Mouse (Mus musculus) CD8-positive naive resting alpha-beta T cell, adult 2 months (primary cell): ENCODE results near the gene Neto2.
A peak's percentile ranks its signal among the peaks of the same experiment; 100 is the strongest.
"Not testable (repeated sequence)": the region's sequence is repeated elsewhere in the genome, so short reads cannot be mapped to it uniquely, and the experiment has no call there.

ENCODE experiments used
- DNase-seq, 2 experiments: peaks; one replicate each; pipeline ENCODE4 v3.0.0; 2022; ENCODE audit warnings: low read depth in 2 of 2, low spot score in 2 of 2

The Neto2 gene

DNA sequence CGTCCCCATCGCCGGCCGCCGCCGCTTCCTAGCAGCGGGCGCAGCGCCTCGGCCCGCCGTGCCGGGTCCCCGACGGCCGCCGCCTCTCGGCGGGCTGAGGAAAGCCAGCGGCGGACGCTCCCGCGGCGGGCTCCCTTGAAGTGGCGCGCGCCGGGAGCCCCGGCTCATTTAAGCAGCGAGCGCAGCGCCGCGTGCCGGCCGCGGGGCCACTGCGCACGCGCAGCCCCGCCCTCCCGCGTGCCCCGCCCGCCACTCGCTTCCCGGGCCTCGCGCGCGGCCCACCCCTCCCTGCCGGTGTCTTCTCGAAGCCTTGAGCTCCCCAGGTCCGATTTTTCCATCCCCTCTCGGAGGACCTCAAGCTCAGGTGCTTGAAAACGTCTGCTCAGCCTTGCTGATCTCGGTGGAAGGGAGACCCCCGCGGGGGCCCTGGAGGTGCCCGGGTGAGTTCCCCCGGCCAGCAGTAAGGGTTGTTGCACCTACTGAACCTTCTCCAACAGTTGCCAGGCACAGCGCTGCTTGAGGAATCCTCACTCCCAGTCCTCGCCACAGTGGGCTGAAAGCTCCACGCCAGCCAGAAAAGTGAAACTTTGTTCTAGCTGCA lies at the start of gene Neto2:
Gene Neto2 (minus strand): TSS at position 174 of the 601 bp plus-strand sequence.
- DNase-seq: peak; percentile 49 to 52

DNA sequence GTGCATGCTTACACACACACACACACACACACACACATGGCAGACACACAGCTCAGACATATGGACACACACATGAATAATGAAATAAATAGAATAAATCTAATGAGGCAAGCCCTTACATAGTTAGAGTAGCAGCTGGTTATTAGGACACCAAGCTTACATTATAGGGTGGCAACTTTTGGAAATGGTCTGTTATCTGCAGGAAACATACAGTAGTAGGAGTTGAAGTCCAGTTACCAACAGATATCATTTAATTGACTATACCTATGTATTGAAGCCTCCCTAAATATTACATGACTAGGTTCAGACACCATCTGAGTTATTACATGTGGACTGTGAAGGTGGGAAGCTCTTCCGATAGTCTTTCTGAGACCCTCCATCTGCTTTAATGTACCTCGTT lies 44.3 kb upstream of the Neto2 start:
- DNase-seq: no peak

GRCm38 (mm10) chr8:85730545-85730944 lies 29.8 kb upstream of the Neto2 start:
- no peak for DNase-seq

- no peak for DNase-seq
Measured at GRCm38 (mm10) chr8:85717271-85717670, 16.5 kb upstream of the Neto2 start.

- DNase-seq: no peak
Measured at GRCm38 (mm10) chr8:85716696-85717095, 16.0 kb upstream of the Neto2 start.

DNA sequence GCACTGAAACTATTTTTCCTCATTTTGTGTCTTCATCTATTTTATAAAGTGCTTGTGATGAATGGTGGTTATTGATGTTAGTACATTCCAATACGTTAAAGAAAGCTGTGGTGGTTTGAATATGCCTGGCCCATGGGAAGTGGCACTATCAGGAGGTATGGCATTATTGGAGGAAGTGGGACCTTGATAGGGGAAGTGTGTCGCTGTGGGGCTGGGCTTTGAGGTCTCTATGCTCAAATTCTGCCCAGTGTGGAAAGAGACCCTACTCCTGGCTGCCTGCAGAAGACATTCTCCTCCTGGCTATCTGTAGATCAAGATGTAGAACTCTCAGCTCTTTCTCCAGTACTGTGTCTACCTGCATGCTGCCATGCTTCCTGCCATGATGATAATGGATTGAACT lies 6.3 kb upstream of the Neto2 start:
- no peak for DNase-seq

DNA sequence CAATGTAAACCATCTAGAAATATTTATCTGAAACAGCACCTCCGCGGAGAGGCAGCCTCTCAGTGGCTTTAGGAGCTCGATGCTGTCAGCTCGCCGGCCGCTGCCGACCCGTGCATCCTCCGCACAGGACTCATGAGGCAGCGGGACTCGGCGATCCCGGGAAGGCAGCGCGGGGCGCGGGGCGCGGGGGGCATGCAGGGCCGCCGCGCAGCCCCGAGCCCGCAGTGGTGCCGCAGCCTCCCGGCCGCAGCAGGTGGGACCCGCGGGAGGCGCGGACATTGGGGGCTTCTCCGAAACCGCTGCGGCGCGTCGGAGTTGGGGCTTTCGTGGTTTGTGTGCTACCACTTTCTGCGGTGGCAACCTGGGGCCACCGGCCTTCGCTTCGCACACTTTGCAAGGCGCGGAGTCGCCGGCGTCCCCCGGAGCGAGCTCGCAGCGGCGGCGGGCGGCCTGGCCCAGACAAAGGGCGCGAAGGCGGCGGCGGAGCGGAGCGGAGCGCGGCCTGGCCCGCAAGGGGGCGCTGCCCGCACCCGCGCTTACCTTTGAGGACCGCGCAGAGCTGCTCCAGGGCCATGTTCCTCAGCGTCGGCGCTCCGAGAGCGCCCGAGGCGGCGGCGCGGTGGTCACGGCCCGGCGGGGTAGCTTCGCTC lies 498 bp downstream of the Neto2 start:
- peak; percentile 5 to 39 for DNase-seq

GRCm38 (mm10) chr8:85699051-85699450 lies 1.7 kb downstream of the Neto2 start:
- DNase-seq: peak; percentile 57 to 65

DNA sequence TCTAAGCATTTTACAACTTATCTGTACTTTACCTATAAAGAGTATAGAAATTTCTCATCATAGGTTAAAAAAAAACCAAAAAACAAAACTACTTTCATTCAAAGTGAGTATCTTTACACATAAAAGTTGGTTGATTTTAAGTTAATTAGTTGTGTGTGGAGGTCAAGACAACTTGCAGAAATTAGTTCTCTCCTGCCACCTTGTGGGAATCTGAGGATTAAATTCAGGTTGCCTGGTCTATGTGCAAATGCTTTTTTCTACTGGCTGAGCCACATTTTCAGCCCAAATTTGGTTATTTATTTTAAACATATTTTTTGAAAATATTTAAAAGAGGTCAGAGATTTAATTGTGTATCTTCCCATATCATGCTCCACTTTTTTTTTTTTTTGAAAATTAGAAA lies 35.6 kb downstream of the Neto2 start:
- DNase-seq: peak; percentile 20 to 57

DNA sequence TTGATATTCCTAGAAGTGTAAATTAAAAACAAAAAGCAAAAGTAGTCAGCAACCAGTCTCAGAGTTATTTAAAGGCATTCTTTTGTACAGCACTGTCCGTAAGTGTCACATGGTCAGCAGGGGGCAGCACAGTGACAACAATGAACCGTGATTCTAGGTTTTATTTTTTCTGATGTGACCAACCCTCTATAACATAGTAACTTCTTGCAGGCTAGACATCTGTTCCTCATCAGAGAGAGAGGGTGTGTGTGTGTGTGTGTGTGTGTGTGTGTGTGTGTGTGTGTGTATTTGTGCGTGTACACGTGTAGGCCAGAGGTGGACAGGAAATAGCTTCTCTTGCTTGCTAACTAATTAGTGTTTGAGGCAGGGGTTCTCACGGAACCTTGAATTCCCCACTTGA lies 38.7 kb downstream of the Neto2 start:
- peak; percentile 24 to 60 for DNase-seq

GRCm38 (mm10) chr8:85651201-85651600 lies 49.5 kb downstream of the Neto2 start:
- no peak for DNase-seq

- no peak for DNase-seq
Measured at GRCm38 (mm10) chr8:85648553-85648952, 52.2 kb downstream of the Neto2 start.

DNA sequence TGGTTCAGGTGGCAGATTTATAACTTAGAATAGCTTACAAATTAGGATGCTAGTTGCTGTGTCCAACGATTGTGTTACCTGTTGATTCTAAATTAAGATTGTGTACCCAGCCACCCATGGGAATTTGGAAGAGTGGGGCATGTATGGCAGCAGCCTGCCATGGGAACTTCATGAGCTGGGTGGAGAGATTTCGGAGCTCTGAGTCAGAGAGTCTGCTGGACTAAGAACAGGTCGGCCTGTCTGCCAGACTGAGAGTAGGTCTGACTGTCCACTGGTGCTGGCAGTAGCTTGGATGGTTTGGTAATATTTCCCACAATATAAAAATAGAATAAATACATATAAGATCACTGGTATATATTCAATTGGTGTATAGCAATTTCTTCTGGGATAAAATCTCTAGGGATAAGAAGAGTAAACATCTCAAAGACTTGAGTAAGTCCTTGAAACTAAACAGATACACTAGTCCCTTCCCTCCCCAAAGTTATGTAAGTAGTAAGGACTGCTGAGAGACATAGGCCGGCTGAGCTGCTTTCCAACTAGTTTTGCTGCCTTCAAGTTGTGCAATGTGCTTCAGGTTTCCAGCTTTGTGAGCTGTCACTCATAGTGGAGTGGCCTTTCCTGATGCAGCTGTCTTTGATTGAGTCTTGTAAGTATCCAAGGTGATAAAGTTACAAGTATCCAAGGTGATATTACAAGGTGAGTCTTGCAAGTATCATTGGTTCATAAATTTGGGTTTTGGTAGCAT lies 55.6 kb downstream of the Neto2 start:
- DNase-seq: no peak

- DNase-seq: peak; percentile 18 to 60
Measured at GRCm38 (mm10) chr8:85624450-85624849, 76.3 kb downstream of the Neto2 start.

DNA sequence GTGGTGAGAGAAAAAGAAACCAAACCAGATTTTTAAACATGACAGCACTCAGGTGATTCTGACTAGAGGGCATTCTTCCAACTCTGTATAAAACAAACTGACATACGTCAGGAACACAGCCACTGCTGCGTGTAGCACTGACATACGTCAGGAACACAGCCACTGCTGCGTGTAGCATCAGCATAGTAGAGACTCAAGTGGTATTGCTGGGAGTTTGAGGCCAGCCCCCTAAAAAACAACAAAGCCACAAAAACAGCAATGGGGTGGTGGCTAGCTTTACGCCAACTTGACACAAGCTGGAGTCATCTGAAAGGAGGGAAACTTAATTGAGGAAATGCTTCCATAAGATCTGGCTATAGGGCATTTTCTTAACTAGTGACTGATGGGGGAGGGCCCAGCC lies 77.5 kb downstream of the Neto2 start:
- DNase-seq: peak; percentile 56 to 64

DNA sequence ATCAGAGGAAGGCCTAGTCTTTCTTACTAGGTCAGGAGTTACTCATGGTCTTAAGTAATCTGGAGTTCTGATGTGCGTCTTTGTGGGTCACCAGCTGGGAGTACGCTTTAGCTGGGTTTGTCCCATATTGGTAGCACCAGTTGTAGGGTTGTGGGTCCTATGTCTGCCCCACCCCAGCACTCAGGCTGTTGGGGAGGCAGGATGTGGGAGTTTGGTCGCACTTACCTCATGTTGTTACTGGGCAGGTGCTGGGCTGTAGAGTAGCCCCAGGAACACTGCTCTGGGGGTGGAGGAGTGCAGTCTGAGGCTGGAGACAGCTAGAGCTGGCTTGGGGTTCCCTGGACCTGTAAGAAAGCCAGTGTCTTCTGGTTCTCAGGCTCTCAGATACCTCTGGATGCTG lies 81.9 kb downstream of the Neto2 start:
- peak; percentile 32 to 35 for DNase-seq

- not testable (repeated sequence) for DNase-seq
Measured at GRCm38 (mm10) chr8:85617125-85617524, 83.6 kb downstream of the Neto2 start.

- DNase-seq: no peak
Measured at GRCm38 (mm10) chr8:85608836-85609235, 91.9 kb downstream of the Neto2 start.

DNA sequence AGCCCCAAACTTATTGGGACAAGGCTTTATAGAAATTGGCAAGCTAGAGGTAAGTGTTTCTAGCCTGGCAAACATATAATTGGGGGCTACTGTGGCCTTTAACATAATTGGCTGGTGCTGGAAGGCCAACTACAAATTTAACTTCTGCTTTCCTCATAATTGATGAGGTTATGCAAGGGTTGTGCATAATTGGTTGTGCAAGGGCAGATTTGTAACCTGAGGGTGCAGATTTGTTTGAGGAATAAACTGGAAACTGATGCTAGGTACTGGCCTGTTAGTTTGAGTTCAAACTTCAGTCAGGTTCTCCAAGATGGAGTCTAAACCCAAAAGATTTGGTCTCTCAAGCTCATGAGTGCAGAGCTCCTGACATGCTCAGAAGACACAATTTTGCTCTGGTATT lies 92.9 kb downstream of the Neto2 start:
- DNase-seq: no peak

DNA sequence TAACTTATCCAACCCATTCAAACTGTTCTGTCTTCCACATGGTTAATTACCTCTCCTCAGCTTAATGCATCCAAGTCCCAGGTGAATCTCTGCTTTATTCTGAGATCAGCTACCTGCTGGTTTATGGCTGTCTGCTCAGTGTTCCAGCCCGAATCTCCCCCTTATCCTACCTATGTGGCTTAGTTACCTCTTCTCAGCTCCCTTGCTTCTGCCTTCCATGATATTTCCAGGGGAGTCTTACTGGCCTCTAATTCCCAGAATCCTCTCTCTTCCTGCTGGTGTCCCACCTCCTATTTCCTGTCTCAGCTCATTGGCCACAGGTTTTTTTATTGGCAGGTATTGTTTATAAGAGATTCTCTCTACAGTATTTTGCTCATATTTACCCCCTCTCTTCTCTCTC lies 93.8 kb downstream of the Neto2 start:
- no peak for DNase-seq

DNA sequence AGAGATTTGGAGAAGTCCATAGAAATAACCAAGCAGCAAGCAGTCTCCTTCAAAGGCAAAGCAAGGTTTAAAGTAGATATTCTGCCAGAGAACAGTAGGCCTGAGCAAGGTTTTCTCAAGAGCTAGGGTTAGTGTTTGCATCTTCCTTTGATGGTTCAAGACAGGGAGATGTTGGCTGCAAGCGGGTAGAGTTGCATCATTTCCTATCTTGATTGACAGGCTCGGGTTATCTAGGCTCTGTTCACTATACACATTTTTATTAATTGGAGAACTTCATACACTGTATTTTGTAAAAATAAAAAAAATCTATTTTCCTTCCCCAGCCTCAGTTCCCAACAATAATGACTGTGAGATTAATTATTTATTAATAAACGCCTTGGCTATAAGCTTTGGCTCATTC lies 94.2 kb downstream of the Neto2 start:
- DNase-seq: no peak

GRCm38 (mm10) chr8:85604201-85604600 lies 96.5 kb downstream of the Neto2 start:
- no peak for DNase-seq
